Mouse (Mus musculus) cerebellum, adult 2 months (tissue): ENCODE measurements around the gene Borcs7.

ENCODE experiments used
- CTCF ChIP-seq: fragments of 200-500 bp; IDR thresholded peaks from 2 replicates; pipeline ENCODE4 v1.5.1; 2011; ENCODE audit warnings: low read depth, mild to moderate bottlenecking, control low read depth, low read length, moderate library complexity, borderline replicate concordance; ENCODE audit not compliant: insufficient read depth
- POLR2A ChIP-seq: fragments of 200-500 bp; IDR thresholded peaks from 2 replicates; pipeline ENCODE4 v1.6.1; 2011; ENCODE audit warnings: low read length, control low read depth, borderline replicate concordance; ENCODE audit not compliant: insufficient read depth

GRCm38 (mm10) chr19:46648565-46648964 is 41.1 kb upstream of the Borcs7 start:
- no peak for TF ChIP-seq CTCF
- no peak for TF ChIP-seq POLR2A
